Mouse (Mus musculus) T-helper 17 cell (primary cell): ENCODE data around the gene Pacrg.

Experiments
- in situ Hi-C, 2 experiments: fragments of 300-600 bp; cut with MboI, MseI; formaldehyde crosslinking; loops; 1 replicate in 1 of 2; 2 replicates in 1 of 2; pipeline ENCODE4 v1.15.1; 2025; ENCODE audit warnings: high pct_unique_total_duplicates in 2 of 2

Gene Pacrg

GRCm38 (mm10) chr17:10458743-10459142, 381.4 kb downstream of the Pacrg start:
- in situ Hi-C loops = no loop called here

DNA sequence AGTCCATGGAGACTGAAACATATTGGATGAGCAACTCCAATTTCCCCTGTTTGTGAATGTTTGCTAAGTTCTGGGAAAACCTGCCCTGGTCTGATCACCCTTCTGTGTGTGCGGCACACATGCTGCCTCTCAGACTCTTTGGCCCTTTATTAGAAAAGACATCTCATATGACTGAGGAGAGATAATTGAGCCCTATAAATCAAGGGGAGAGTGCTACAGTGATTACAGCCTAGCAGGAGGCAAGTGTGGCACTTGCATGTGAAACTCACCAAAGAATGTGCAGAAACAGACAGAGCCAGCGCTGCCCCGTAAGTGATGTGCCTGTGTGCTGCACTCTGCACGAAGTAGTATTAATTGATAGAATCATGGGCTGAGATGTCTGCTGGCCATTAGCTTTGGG, 383.7 kb downstream of the Pacrg start:
- in situ Hi-C loops = no loop called here

DNA sequence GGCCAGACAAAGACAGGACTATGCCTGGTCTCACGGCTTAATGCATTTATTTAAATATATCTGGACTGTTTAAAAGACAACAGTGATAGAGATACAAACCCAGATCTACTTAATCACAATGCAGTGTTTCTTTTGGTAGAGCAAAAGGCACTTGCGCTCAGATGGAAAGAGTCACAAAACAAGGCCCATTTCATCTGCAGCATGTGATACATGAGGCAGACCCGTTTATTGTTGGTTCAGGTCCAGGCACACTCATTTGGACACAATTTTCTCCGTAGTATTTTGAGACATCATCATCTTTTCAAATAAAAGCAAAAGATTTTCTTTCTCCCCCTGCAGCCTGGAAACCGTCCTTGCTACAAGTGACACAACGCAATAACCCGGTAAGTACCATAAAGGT, 384.1 kb downstream of the Pacrg start:
- in situ Hi-C loops = no loop called here

DNA sequence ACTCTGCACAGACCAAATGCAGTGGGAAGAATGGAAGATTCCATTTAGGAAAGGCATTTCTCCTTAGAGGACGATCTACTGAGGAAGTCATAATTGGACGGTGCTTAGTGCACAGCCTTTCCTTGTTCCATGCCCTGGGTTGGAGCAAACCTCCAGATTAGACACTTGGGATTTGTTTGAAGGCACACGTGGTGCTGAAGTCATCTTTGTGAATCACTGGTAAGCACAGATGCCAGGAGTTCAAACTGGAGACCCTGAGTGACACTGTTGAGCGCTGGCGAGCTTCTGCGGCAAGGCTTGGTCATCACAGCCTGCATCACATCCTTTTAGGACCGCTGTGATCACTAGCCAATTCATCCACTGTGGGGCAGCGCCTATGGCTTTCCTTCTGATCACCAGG, 385.7 kb downstream of the Pacrg start:
- in situ Hi-C loops = no loop called here

- in situ Hi-C loops = no loop called here
These were observed 387.3 kb downstream of the Pacrg start for GRCm38 (mm10) chr17:10452801-10453200.

- in situ Hi-C loops = no loop called here
These were observed 388.6 kb downstream of the Pacrg start for GRCm38 (mm10) chr17:10451306-10452077.

DNA sequence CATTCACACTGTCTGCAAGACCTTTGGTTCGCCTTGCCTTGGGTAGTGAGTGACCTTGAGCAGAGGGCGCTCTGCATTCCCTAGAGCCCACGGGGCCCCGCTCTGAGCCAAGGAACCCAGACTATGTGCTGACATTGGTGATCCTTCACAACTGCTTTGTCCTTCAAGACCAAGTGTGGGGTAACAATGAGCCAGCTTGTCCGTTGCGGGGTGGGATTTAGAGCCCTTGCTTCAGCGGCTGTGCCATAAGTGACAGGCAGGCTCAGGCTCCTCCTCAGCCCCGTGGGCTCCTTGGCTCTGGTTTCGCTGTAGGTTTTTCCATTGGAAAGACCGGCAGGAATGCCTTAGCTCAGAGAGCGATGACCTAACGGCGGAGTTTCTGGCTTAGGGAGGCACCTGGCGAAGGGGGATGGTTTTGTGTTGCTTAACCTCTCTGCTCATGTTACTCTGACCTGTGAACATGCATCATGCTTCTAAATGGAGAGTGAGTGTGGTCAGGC, 390.3 kb downstream of the Pacrg start:
- in situ Hi-C loops = no loop called here

GRCm38 (mm10) chr17:10448417-10448816, 391.7 kb downstream of the Pacrg start:
- in situ Hi-C loops = no loop called here

- in situ Hi-C loops = no loop called here
These were observed 398.5 kb downstream of the Pacrg start for GRCm38 (mm10) chr17:10441501-10442111.

GRCm38 (mm10) chr17:10440961-10441360, 399.1 kb downstream of the Pacrg start:
- in situ Hi-C loops = no loop called here

- in situ Hi-C loops = no loop called here
These were observed 400.3 kb downstream of the Pacrg start for GRCm38 (mm10) chr17:10439815-10440214.

DNA sequence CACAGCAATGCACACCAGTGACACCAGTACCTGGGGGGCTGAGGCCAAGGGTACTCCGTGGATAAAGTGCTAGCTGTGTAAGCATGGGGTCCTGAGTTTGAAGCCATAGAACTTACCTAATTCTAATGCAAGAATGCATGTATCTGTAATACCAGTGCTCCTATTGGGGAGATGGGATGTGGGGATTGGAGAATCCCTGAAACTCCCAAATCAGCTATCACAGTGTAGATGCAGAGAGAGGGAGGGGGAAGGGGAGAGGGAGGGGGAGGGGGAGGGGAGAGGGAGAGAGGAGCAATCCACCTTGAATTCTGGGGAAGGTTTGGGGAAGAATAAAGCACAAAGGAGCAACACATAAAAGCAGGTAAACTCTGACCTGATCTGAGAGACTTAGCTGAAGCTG, 405.2 kb downstream of the Pacrg start:
- in situ Hi-C loops = no loop called here

DNA sequence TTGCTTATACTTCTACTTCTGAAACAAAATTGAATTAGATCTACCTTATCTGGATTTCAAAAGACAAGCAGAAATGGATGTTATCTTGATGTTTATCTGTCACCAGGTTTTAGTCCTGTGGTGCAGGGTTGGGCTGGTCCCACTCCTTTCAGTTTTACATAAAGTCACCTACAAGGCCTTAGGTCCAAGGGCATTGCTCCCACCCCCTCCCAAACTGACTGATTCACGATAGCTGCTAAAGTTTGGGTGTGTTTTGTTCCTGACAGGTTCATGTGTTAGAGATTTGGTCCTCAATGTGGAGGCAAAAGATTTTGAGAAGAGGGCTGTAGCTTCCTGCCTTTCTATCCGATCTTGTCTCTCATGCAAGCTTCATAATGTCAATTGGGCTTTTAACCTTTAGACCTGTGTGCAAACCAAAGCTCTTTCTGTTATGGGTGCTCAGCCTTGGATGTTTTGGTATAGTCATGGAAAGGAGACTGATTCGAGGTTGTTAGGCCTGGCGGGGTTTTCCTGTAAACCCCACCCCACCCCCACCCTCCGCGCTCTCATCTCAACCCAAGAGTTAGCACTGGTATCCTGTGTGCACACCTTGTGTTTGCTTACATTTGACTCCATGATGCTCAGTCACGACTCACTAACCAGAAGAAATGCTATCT, 407.5 kb downstream of the Pacrg start:
- in situ Hi-C loops = no loop called here

DNA sequence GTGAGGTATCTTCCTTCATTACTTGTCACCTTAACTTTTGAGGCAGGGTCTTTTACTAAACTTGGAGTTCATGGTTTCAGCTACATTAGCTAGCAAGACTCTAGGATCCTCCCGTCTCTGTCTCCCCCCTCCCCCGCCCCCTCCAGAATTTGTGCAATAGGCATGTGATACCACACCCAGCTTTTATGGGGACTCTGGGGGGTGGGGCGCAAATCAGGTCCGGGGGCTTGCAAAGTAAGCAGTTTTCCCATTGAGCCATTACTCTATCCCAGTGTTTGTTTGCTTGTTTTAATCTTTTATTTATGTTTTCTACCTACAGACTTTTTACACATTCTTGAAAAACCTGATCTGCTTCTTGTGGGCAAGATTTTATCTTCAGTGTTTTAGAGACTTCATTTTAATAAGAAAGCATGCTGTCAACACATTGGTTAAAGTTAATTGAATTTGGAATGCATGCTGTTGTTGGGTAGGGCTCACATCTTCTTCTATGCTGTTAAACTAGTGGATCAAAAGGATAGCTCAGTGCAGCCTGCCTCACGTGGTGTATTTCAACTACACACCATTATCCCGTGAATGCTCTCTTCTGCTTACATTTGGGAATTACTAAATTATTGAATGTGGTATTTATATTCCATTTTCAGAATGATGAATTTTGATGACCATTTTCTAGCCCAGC, 408.1 kb downstream of the Pacrg start:
- in situ Hi-C loops = no loop called here

GRCm38 (mm10) chr17:10430831-10431230, 409.3 kb downstream of the Pacrg start:
- in situ Hi-C loops = no loop called here

DNA sequence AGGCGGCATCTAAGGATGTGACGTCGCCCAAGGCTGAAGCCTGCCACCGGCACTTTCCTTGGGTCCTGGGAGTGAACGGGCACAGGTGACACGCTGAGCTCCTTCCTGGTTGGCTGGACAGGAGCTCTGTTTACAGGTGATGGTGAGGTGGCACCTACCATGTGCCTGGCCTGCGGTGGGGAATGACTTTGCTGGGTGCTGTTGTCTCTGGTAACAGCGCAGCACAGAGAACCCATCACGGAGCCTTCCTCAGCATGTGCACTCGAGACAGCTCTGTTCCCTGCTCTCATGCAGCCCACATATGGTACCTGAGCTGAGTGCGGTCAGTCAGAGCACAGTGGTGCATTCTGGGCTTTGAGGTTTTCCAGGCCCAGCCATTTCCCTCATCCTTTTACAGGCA, 410.7 kb downstream of the Pacrg start:
- in situ Hi-C loops = no loop called here

GRCm38 (mm10) chr17:10425311-10425710, 414.8 kb downstream of the Pacrg start:
- in situ Hi-C loops = no loop called here

- in situ Hi-C loops = no loop called here
These were observed 422.4 kb downstream of the Pacrg start for GRCm38 (mm10) chr17:10417558-10418253.

GRCm38 (mm10) chr17:10416995-10417394, 423.1 kb downstream of the Pacrg start:
- in situ Hi-C loops = no loop called here

GRCm38 (mm10) chr17:10416101-10416500, 424.0 kb downstream of the Pacrg start:
- in situ Hi-C loops = no loop called here

DNA sequence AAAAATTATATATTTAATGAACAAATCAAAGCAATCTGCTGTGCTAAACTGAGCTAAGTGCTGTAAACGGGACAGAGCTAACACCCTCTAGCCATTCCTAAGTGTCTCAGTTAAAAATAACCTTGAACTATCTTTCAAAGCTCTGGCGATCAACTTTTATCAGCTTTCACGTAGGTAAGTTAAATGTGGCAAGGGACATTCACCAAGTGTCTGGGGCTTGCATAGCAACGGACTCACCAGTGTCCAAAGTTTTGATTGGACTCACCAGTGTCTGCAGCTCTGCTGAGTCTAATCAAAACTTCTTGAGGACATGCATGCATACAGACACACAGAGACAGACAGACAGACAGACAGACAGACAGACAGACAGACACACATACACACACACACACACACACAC, 425.7 kb downstream of the Pacrg start:
- in situ Hi-C loops = no loop called here
